Mouse (Mus musculus): Measurements from ENCODE around the gene Prim2.

DNA sequence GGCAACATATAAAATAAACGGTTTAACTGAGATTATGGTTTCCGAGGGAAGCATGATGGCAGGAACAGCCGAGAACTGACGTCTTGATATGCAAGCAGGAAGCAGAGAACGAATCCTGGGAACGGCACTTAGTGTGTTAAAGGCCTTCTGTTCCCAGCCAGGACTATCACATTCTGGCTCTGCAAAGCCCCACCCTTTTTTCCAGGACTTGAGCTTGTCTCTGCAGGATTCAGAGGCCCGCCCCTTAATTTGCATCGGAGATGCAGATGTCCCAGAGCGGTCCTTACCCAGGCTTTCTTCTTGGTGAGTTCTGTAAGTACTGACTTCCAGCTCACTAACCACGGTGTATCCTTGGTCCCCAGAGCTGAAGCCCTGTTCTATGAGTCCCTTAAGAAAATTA is 45.2 kb upstream of the Prim2 start:
- TF ChIP-seq MYOD1 (IDR thresholded peaks at IDR 0.05; ENCODE audit: control insufficient read depth, insufficient read length, low read depth): no peak
- no peak for TF ChIP-seq USF1 (IDR thresholded peaks at IDR 0.05; ENCODE audit: low read depth)
- TF ChIP-seq CTCF (IDR thresholded peaks at IDR 0.05; ENCODE audit: control insufficient read depth, insufficient read depth, insufficient read length): no peak
- no peak for TF ChIP-seq MYOG (IDR thresholded peaks at IDR 0.05; ENCODE audit: control insufficient read depth, extremely low read depth, insufficient read length)
- TF ChIP-seq CEBPB (IDR thresholded peaks at IDR 0.05; ENCODE audit: low read depth): no peak

All from C2C12 (cell line).